Mouse (Mus musculus) frontal cortex, postnatal 14 days (tissue): ENCODE measurements around the gene Zdhhc18.
"Not testable (repeated sequence)": the region's sequence is repeated elsewhere in the genome, so short reads cannot be mapped to it uniquely, and the experiment has no call there.

Experiments
- DNase-seq, 2 experiments: peaks; one replicate each; pipeline ENCODE4 v3.0.0; 2022; ENCODE audit warnings: low spot score in 2 of 2

The Zdhhc18 gene

DNA sequence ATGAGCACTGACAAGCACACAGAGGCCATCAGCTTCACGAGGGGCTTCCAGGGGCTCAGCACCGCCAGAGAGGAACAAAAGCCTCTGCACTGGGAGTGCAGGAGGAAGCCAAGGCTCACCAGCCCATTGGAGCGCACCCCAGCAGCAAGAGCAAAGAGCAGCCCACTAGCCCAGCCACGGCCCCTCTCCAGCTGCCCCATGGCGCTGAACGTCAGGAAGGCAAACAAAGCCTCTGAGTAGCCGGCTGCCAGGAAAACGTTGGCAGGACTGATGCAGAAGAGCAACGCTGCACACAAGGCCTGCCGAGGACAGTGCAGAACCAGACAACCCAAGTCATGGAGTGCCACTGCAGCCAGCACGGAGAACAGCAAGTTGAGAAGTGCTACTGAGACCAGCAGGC, 15.2 kb upstream of the Zdhhc18 start:
- no peak for DNase-seq

- DNase-seq: no peak
Observed at GRCm38 (mm10) chr4:133662945-133663344, 13.0 kb upstream of the Zdhhc18 start.

GRCm38 (mm10) chr4:133662421-133662820, 12.5 kb upstream of the Zdhhc18 start:
- no peak for DNase-seq

GRCm38 (mm10) chr4:133660193-133661155, 10.5 kb upstream of the Zdhhc18 start:
- peak; percentile 75 to 79 for DNase-seq

DNA sequence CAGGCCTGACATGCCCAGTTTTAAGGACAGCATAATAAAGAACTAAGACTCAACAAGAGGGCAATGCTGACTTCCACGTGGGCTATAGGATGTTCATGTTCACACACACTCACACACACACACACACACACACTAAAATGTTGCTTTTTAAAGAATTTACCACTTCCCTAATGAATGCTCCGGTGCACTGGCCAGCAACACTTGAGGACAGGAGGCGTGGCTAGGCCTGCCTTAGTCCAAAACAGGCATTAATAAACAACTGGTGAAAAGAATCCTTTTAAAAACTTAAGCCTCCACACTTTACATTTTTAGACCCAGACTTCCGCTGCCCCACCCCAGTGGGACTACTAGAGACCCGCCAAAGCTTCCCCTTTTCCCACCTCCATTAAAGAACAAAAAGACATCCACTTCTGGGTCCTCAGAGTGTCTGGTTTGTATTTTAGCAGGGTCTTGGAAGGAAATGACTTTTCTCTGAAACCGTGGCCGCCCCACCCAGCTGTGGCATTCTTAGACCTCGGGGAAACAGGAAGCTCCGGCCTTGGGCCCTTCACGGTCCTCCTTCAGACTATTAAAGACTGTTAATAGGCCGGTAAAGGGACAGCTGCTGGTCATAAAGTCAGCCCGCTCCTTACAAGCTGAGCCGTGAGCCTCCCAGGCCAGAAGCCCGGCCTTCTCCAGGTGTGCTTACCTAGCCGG, 9.7 kb upstream of the Zdhhc18 start:
- no peak for DNase-seq

- DNase-seq: no peak
Observed at GRCm38 (mm10) chr4:133658729-133659128, 8.8 kb upstream of the Zdhhc18 start.

DNA sequence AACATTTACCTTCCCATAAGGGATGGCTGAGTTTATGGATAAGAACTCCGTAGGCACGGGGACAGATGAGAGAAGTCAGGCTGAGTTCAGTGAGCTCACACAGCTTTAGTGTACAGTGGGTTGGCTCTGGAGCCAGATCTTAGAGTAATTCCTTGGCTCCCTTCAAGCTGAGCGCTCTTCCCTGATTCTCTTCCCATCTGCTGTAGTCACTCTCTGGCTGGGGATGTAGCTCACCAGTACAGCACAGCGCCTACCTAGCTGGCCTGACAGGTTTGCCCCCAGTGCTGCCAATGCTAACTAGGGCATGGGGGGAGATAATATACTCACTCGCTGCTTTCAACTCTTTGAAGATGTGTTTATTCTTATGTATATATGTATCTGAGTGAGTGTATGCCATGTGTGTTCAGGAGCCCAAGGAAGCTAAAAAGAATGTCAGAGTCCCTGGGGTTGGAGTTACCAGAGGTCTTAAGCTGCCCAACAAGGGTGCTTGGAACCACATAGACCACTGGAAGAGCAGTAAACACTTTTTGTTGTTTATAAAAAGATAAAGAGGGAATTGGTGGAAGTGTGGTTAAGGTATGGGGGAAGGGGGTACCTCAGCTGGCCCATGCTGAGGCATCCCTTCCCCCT, 8.0 kb upstream of the Zdhhc18 start:
- no peak for DNase-seq

DNA sequence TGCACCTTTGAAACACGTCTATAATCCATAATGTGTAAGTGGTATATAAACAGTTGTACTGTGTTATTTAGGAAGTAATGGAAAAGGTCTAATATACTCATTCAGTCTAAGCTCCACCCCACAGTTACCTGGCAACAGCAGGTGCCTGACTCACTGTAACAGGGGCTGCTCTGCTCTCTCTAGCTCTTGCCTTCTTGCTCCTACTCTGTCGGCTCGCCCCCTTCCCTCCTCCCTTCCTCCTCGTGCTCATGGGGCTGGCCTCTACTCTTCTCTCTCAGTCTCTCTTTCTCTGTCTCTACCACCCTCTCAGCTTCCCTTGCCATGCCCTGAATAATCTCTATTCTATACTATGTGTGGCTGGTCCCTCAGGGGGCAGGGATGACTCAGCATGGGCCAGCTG, 7.0 kb upstream of the Zdhhc18 start:
- DNase-seq: no peak

DNA sequence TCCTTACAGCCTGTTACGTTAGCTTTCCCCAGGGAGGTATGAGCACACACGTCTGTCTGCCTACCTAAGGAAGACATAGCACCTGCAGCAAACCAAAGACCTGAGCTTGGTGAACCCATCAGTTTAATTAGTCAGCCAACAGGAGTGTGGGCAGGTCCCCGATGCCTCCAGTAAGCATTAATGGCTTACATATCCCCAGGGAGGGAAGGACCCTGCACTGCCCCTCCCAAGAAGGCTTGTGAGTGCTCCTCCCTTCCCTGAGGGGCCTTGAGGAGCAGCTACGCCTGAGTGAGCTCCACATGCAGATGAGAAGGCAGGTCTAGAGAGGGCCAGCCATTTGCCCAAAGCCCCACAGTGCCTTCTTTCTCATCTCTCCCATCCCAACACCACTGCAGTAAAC, 6.3 kb upstream of the Zdhhc18 start:
- DNase-seq: no peak

GRCm38 (mm10) chr4:133654070-133654469, 4.1 kb upstream of the Zdhhc18 start:
- not testable (repeated sequence) for DNase-seq

GRCm38 (mm10) chr4:133652746-133653145, 2.8 kb upstream of the Zdhhc18 start:
- DNase-seq: no peak

DNA sequence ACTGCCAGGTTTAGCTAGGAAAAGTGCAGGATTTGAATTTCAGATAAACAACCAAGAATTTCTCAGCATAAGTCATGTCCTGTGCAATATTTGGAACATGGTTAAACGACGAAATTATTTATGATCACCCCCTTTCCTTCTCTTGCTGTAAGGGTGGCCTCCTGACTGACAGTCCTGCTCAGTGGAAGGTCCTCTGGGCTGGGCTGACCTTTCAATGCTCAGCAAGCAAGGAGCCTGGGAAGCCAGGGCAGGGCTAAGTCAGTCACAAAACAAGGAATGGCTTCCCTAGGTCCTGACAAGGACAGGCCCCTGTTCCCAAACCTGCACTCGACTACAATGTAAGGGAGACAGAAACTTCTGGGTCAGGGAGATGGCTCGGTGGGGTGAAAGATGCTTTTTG, 2.0 kb upstream of the Zdhhc18 start:
- no peak for DNase-seq

- no peak for DNase-seq
Observed at GRCm38 (mm10) chr4:133651445-133651844, 1.5 kb upstream of the Zdhhc18 start.

DNA sequence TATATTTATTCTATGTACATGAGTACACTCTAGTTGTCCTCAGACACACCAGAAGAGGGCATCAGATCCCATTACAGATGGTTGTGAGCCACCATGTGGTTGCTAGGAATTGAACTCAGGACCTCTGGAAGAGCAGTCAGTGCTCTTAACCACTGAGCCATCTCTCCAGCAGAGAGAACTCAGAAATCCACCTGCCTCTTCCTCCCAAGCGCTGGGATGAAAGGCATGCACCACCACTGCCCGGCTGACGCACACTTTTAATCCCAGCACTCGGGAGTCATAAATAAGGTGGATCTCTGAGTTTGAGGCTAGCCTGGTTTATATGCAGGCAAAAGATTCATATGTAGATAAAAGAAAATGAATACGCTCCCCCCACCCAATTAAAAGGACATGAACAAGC, 490 bp downstream of the Zdhhc18 start:
- DNase-seq: not testable (repeated sequence)

DNA sequence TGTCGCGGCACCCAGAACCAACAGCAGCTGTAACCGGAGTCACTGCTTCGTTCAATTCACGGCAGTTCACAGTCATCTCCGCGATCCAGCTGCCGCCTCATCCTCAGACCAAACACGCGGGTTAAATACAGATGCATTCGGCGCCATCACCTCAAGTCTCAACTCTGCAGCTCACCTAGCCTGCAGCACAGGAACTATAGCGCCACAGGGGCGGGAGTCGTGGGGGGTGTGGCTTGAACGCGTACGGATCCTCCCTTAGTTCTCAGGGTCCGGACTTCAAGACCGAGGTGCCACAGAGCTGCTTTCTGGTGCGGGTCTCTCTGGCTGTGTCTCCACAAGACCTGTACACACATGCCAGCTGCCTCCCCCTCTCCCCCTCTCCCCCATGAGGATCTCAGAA, 4.3 kb downstream of the Zdhhc18 start:
- DNase-seq: no peak

DNA sequence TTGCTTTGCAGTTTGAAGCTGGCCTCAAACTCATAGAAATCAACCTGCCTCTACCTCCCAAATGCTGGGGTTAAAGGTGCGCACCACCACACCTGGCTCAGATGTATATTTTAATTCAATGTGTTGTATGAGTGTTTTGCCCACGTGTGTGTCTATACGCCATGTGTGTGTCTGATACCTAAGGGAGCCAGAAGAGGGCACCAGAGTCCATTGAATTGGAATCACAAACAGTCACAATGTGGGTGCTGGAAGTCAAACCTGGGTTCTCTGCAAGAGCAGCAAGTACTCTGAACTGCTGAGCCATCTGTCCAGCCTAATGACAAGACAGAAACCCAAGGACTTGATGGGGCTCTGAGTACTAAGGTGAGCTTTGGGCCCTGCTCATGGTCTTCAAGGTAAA, 4.8 kb downstream of the Zdhhc18 start:
- DNase-seq: no peak

- DNase-seq: no peak
Observed at GRCm38 (mm10) chr4:133634043-133634410, 15.9 kb downstream of the Zdhhc18 start.

DNA sequence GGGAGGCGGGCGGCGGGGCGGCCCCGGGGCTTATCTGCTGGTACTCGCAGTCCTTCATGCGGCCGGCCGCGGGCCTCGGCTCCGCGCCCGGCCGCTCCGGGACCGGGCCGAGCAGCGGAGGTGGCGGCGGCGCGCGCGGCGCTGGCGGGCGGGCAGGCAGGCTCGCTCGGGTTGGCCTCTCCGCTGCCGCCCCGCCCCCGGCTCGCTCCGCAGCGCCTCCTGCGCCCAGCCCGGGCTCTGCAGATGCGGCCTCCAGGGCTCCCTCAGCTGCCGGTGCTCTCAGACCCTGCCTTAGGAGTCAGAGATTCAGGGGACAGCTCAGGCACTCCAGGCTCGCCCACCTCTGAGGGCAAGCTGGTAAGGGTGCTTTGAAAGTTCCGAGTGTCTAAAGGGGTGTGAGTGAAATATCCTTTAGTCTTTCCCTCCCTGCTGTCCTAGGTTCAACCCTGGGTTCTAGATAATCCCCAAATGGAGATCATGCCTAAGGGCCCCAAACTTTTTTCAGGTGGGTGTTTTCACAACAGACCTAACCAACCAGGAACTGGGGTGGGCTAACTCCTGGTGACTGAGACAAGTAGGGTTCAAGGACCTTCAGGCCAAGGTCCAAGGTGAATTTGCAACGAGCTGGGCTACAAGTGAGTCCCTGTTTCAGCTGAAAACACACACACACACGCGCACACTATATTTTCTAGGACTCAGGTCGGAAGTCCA, 16.5 kb downstream of the Zdhhc18 start:
- DNase-seq: peak; percentile 61 to 80

DNA sequence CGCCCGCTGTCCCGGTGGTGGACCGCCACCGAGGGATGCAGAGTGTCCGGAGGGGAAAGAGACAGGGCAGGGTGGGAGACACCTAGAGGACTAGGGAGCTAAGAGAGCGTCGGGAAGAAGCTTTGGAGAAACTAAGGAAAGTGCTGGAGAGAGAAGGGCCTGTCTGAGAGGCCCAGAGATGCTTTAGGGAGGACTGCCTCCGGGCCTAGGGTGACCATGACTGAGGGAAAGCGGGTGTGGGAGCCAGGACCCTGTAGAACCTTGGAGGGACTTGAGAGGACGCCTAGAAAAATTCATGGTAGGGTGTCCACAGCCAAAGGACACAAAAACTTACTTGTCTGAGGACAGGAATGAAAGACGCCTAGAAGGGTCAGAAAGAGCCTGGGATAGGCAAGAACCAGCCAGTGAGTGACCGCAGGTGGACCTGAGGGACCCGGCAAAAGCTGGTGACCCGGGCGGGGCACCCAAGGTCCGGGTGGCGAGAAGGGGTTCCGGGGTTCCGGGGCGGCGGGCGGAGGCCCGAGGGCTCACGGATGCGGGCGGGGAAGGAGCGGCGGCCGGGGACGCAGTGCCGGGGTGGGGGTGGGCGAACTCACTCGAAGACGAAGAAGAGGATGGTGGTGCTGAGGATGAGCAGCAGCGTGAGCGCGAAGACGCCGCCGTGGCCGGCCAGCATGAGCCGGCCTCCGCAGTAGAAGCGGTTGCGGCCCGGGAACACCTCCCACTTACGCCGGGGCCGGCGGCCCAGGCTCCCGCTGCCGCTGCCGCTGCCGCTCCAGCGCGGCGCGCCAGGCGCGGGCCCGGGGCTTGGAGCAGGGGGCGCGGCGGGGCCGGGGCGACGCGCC, 17.2 kb downstream of the Zdhhc18 start:
- DNase-seq: no peak

DNA sequence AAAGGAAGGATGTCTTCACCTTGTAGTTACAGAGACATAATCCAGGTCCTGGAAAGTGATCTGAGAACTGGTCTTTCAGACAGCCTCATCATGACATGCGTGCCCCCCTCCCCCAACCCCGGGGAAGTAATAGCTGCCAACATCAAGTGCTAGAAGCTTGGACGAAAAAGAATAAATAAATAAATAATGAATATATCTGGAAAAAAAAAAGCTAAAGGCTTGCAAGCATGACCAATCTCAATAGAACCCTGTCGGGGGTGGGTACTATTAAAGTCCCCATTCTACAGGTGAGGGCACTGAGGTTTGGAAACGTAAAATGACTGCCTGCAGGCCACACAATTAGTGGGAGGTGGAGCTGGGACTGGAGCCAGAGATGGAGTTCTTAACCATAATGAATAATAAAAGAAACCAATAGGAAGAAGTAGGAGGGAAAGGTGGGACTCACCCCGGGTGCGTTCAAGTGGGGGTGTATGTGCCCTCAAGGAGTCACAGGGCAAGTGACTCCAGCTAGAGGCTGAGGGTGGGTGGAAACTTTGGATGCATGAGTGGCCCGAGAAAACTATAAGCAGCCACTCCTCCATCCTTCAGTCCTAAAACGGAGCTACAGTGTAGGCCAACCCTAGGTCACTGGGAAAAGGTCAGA, 18.1 kb downstream of the Zdhhc18 start:
- DNase-seq: no peak
